Mouse (Mus musculus) erythroblast, embryonic 14.5 days (primary cell): ENCODE results near the gene Rpl14. TPM values are rescaled to one million over a fixed set of nuclear protein-coding genes. Genes with fewer than 3 reads are reported as not detected.

Source experiments
- H3K27me3 ChIP-seq: 2 replicates; pipeline ENCODE4 v1.6.1; 2012; ENCODE audit warnings: inconsistent platforms; ENCODE audit not compliant: control insufficient read depth
- H3K36me3 ChIP-seq: 2 replicates; pipeline ENCODE4 v1.6.1; 2012; ENCODE audit warnings: mild to moderate bottlenecking, inconsistent platforms; ENCODE audit not compliant: control insufficient read depth
- H3K4me1 ChIP-seq: 2 replicates; pipeline ENCODE4 v1.6.1; 2012; ENCODE audit warnings: inconsistent platforms; ENCODE audit not compliant: control insufficient read depth
- H3K4me3 ChIP-seq: replicated peaks from 2 replicates; pipeline ENCODE3; 2012; ENCODE audit warnings: moderate library complexity, mild to moderate bottlenecking, inconsistent platforms
- H3K9me3 ChIP-seq: 2 replicates; pipeline ENCODE4 v1.6.1; 2012; ENCODE audit warnings: low read length, inconsistent platforms, mixed read lengths; ENCODE audit not compliant: control insufficient read depth
- GATA1 ChIP-seq: IDR thresholded peaks from 2 replicates; pipeline ENCODE4 v1.6.1; 2012; ENCODE audit warnings: low read length, inconsistent platforms, mixed read lengths
- TAL1 ChIP-seq: IDR thresholded peaks from 3 replicates; pipeline ENCODE4 v1.6.1; 2012; ENCODE audit warnings: low read length, inconsistent platforms, mixed read lengths
- polyA plus RNA-seq: library from polyadenylated mRNA; stranded (reverse); fragments of >175 nt; gene quantifications from 2 replicates; pipeline ENCODE4 v1.2.3, GENCODE M21; 2012

Rpl14 gene
- polyA plus RNA-seq, 1 experiment = 135 TPM

- peaks cover 33% of the 10 kb centered on the region for H3K36me3 ChIP-seq
- peaks cover 64% of the 10 kb centered on the region for H3K4me1 ChIP-seq
- H3K9me3 ChIP-seq = peaks cover 17% of the 10 kb centered on the region
- H3K4me3 ChIP-seq = no peak overlapping the region
- H3K27me3 ChIP-seq = no peaks in the 10 kb centered on the region
- TF ChIP-seq TAL1 (no peak), GATA1 (no peak)
Measured at GRCm38 (mm10) chr9:120569721-120570333, 1.4 kb upstream of the Rpl14 start.

GRCm38 (mm10) chr9:120570334-120570725 lies 914 bp upstream of the Rpl14 start:
- peak overlapping the region; percentile 100 for H3K4me3 ChIP-seq
- H3K27me3 ChIP-seq = no peaks in the 10 kb centered on the region
- H3K9me3 ChIP-seq = peaks cover 17% of the 10 kb centered on the region
- H3K4me1 ChIP-seq = peaks cover 69% of the 10 kb centered on the region
- H3K36me3 ChIP-seq = peaks cover 38% of the 10 kb centered on the region
- TF ChIP-seq TAL1 (no peak), GATA1 (no peak)

GRCm38 (mm10) chr9:120571593-120572385 lies 545 bp downstream of the Rpl14 start:
- Histone ChIP-seq H3K4me1 (peaks cover 82% of the 10 kb centered on the region), H3K36me3 (peaks cover 49% of the 10 kb centered on the region), H3K27me3 (no peaks in the 10 kb centered on the region), H3K9me3 (peaks cover 17% of the 10 kb centered on the region), H3K4me3 (peak overlapping the region; percentile 100)
- TF ChIP-seq TAL1 (no peak), GATA1 (no peak)

- peaks cover 45% of the 10 kb centered on the region for H3K36me3 ChIP-seq
- no peaks in the 10 kb centered on the region for H3K9me3 ChIP-seq
- TF ChIP-seq TAL1 = no peak
- no peaks in the 10 kb centered on the region for H3K27me3 ChIP-seq
- peak overlapping the region; percentile 84 for H3K4me3 ChIP-seq
- H3K4me1 ChIP-seq = peaks cover 75% of the 10 kb centered on the region
Measured at GRCm38 (mm10) chr9:120575748-120576661, 4.8 kb downstream of the Rpl14 start.

- no peaks in the 10 kb centered on the region for H3K9me3 ChIP-seq
- peaks cover 72% of the 10 kb centered on the region for H3K4me1 ChIP-seq
- H3K36me3 ChIP-seq = peaks cover 45% of the 10 kb centered on the region
- peak overlapping the region; percentile 84 for H3K4me3 ChIP-seq
- no peak for TF ChIP-seq TAL1
- no peak for TF ChIP-seq GATA1
- no peaks in the 10 kb centered on the region for H3K27me3 ChIP-seq
Measured at GRCm38 (mm10) chr9:120576662-120577013, 5.4 kb downstream of the Rpl14 start.

- peaks cover 42% of the 10 kb centered on the region for H3K36me3 ChIP-seq
- no peaks in the 10 kb centered on the region for H3K27me3 ChIP-seq
- peak overlapping the region; percentile 84 for H3K4me3 ChIP-seq
- peaks cover 73% of the 10 kb centered on the region for H3K4me1 ChIP-seq
- H3K9me3 ChIP-seq = no peaks in the 10 kb centered on the region
- no peak for TF ChIP-seq TAL1
- peak; percentile 83 for TF ChIP-seq GATA1
Measured at GRCm38 (mm10) chr9:120577133-120577651, 5.9 kb downstream of the Rpl14 start.

- peaks cover 74% of the 10 kb centered on the region for H3K4me1 ChIP-seq
- H3K9me3 ChIP-seq = no peaks in the 10 kb centered on the region
- H3K36me3 ChIP-seq = peaks cover 36% of the 10 kb centered on the region
- no peaks in the 10 kb centered on the region for H3K27me3 ChIP-seq
- H3K4me3 ChIP-seq = peak overlapping the region; percentile 84
- TF ChIP-seq TAL1 (no peak), GATA1 (no peak)
Measured at GRCm38 (mm10) chr9:120577706-120578405, 6.6 kb downstream of the Rpl14 start.

GRCm38 (mm10) chr9:120578701-120579100 lies 7.5 kb downstream of the Rpl14 start:
- Histone ChIP-seq H3K4me3 (no peak overlapping the region), H3K36me3 (peaks cover 27% of the 10 kb centered on the region), H3K27me3 (no peaks in the 10 kb centered on the region), H3K4me1 (peaks cover 72% of the 10 kb centered on the region), H3K9me3 (no peaks in the 10 kb centered on the region)
- TF ChIP-seq TAL1 = no peak
- TF ChIP-seq GATA1 = no peak
